Mouse (Mus musculus) midbrain, embryonic 13.5 days (tissue): ENCODE results near the gene Myom3. TPM values are rescaled to one million over a fixed set of nuclear protein-coding genes. Genes with fewer than 3 reads are reported as not detected.

Source experiments
- ATAC-seq: fragments of 200-750 bp; cut with Nextera tagmentation; 2 replicates; pipeline ENCODE4 v1.8.0; 2017; ENCODE audit warnings: mild to moderate bottlenecking, moderate TSS enrichment, moderate library complexity
- H3K27ac ChIP-seq: fragments of 300-500 bp; sonication (generic); 2 replicates; pipeline ENCODE4 v1.5.1; 2015; ENCODE audit warnings: inconsistent platforms, mild to moderate bottlenecking, moderate library complexity
- H3K27me3 ChIP-seq: fragments of 300-500 bp; sonication (generic); 2 replicates; pipeline ENCODE4 v1.6.1; 2015; ENCODE audit warnings: mild to moderate bottlenecking, inconsistent platforms
- H3K36me3 ChIP-seq: fragments of 300-500 bp; sonication (generic); 2 replicates; pipeline ENCODE4 v1.6.1; 2015; ENCODE audit warnings: mild to moderate bottlenecking, inconsistent platforms
- H3K4me1 ChIP-seq: fragments of 300-500 bp; sonication (generic); replicated peaks from 2 replicates; pipeline ENCODE4 v1.6.1; 2015; ENCODE audit warnings: inconsistent platforms
- H3K4me2 ChIP-seq: fragments of 300-500 bp; sonication (generic); replicated peaks from 2 replicates; pipeline ENCODE4 v1.6.1; 2015; ENCODE audit warnings: moderate library complexity, mild to moderate bottlenecking, inconsistent platforms
- H3K4me3 ChIP-seq: fragments of 300-500 bp; sonication (generic); replicated peaks from 2 replicates; pipeline ENCODE4 v1.5.1; 2015; ENCODE audit warnings: mild to moderate bottlenecking, inconsistent platforms
- H3K9ac ChIP-seq: fragments of 300-500 bp; sonication (generic); replicated peaks from 2 replicates; pipeline ENCODE4 v1.6.1; 2015; ENCODE audit warnings: mild to moderate bottlenecking, inconsistent platforms
- H3K9me3 ChIP-seq: fragments of 300-500 bp; sonication (generic); 2 replicates; pipeline ENCODE4 v1.6.1; 2016; ENCODE audit warnings: mild to moderate bottlenecking, inconsistent platforms
- WGBS: fragments of 180-500 bp; shearing (Covaris S2); methylation state at CpG from one replicate; pipeline ENCODE4 v1.1.7; 2015; 5-methylcytosine and 5-hydroxymethylcytosine counted together
- polyA plus RNA-seq: library from polyadenylated mRNA; unstranded; fragments of >200 nt; fragmentation: Nextera tagmentation; extraction: Ambion mirVana; gene quantifications from 2 replicates; pipeline ENCODE4 v1.2.1, GENCODE M21; 2015

Myom3 gene
- polyA plus RNA-seq, 1 experiment from 2014 or later, result 0.15 TPM

DNA sequence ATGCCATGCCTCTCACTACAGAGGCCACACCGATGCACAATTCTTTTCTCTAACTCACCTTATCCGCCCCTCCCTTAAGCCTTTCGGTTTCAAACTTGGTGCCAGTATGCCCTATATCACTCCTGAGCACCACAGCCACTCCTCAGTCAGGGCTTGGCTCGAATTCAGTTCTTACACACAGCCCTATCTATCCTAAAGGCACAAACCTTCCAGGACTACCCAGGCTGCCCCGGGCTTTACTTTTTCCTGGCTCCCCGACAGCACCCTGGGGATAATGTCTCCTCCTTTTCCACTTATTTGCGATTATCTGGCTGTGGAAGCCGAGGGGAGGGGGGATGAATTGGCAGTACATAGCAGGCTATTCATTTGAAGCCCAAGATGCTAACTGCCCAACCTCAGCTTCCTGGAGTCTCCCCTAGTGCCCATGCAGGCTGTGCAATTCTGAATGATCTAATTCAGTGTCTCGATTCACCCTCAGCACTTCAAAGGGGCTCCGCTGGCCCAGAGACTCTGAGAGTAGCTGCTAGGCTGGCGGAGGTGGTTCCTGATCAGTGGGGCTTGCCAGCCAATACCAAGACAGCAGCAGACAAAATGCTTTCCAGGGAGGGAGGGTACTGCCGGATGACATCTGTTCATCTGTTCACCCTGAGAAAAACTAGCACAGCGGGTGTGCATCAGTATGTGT, 91.0 kb downstream of the Myom3 start:
- 27% methylated on average over 13 of the region's 13 CpGs for WGBS
- 0 out of 2 replicates have a peak overlapping the region, but pooled peaks have one; percentile 2 for H3K4me3 ChIP-seq
- no peaks in the 10 kb centered on the region for H3K9me3 ChIP-seq
- H3K36me3 ChIP-seq, result no peaks in the 10 kb centered on the region
- peak; percentile 56 for ATAC-seq
- H3K4me1 ChIP-seq, result peaks cover 29% of the 10 kb centered on the region
- peak overlapping the region; percentile 73 for H3K27ac ChIP-seq
- H3K4me2 ChIP-seq, result peak overlapping the region; percentile 30
- H3K9ac ChIP-seq, result peak overlapping the region; percentile 49
- no peaks in the 10 kb centered on the region for H3K27me3 ChIP-seq

DNA sequence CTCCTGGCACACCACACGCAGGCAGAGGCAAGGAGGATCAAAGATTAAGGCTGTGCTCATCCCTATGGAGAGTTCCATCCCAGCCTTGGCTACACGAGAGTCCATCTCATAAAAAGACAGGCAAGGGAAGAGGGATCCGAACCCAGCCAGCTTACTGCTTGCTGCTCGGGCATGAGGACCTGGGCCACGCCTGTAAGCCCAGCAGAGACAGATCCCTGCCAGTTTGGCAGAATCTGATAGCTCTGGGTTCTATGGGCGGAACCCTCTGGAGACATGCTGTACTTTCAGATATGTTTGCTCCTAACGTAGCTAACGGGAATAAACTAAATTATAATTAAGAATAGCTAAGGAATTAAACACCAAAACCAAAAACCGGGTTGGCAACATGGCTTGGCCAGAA, 92.4 kb downstream of the Myom3 start:
- no peak overlapping the region for H3K4me3 ChIP-seq
- WGBS, result 88% methylated on average over 9 of the region's 9 CpGs
- ATAC-seq, result no peak
- H3K27me3 ChIP-seq, result no peaks in the 10 kb centered on the region
- no peak overlapping the region for H3K4me2 ChIP-seq
- H3K27ac ChIP-seq, result no peak overlapping the region
- H3K4me1 ChIP-seq, result peaks cover 29% of the 10 kb centered on the region
- no peak overlapping the region for H3K9ac ChIP-seq
- H3K9me3 ChIP-seq, result no peaks in the 10 kb centered on the region
- H3K36me3 ChIP-seq, result no peaks in the 10 kb centered on the region

DNA sequence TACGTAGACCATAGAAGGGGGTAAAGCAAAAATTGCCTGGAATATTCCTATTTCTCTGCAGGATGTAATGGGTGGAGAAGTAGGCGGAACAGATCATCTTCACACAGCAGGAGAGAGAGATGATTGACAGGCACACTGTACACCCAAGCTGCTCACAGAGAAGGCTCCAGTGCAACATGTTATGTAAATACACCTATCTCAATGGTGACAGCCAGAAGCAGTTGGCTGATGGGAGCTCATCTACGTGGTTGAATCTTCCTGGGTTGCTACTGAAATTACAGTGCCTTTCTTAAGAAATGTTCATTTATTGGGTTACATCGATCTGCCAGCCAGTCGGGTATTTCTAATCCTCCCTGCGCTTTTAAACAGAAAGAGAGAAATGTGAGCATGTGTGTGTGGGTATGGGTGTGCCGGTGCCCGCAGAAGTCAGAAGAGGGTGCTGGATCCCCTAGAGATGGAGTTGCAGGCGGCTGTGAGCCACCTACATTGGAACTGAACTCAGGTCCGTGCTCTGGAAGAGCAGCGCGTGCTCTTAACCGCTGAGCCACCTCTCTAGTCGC, 94.6 kb downstream of the Myom3 start:
- no peaks in the 10 kb centered on the region for H3K9me3 ChIP-seq
- H3K4me2 ChIP-seq, result no peak overlapping the region
- H3K4me1 ChIP-seq, result peaks cover 46% of the 10 kb centered on the region
- H3K36me3 ChIP-seq, result no peaks in the 10 kb centered on the region
- H3K9ac ChIP-seq, result peak overlapping the region; percentile 46; the same call in 1 of the 2 replicates
- no peak for ATAC-seq
- no peak overlapping the region for H3K4me3 ChIP-seq
- WGBS, result 92% methylated on average over 14 of the region's 14 CpGs
- peak overlapping the region; percentile 99; the same call in 1 of the 2 replicates for H3K27ac ChIP-seq
- no peaks in the 10 kb centered on the region for H3K27me3 ChIP-seq

- H3K36me3 ChIP-seq, result no peaks in the 10 kb centered on the region
- 67% methylated on average over 11 of the region's 11 CpGs for WGBS
These were observed 95.1 kb downstream of the Myom3 start for GRCm38 (mm10) chr4:135854630-135855029.

DNA sequence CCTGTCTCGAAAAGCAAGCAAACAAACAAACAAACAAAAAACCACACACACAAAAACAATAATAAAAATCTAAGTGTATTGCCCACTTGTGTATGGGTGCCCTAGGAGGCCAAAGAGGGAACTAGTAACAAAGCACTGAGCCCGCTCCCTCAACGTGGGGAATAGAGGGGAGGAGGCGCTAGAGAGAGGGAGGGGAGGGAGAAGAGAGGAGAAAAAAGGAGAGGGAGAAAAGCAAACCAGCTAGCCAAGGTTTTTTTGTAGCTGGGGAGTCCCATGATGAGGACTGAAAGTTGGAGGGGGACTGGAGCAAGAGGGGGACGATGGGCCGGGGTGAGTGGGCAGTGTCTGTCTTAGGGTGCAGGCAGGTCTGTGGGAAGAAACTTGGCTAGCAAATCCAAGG, 95.6 kb downstream of the Myom3 start:
- Histone ChIP-seq H3K4me2 (peak overlapping the region; percentile 78), H3K27ac (peak overlapping the region; percentile 99), H3K4me1 (peaks cover 54% of the 10 kb centered on the region), H3K27me3 (no peaks in the 10 kb centered on the region), H3K4me3 (peak overlapping the region; percentile 95), H3K9me3 (no peaks in the 10 kb centered on the region), H3K36me3 (no peaks in the 10 kb centered on the region), H3K9ac (peak overlapping the region; percentile 82)
- peak; percentile 25 for ATAC-seq
- 5% methylated on average over 6 of the region's 6 CpGs for WGBS

More at GRCm38 (mm10) chr4:135854630-135855029, 95.1 kb downstream of the Myom3 start:
- ATAC-seq, result no peak
- H3K4me1 ChIP-seq, result peaks cover 51% of the 10 kb centered on the region
- H3K4me3 ChIP-seq, result peak overlapping the region; percentile 95; the same call in 1 of the 2 replicates
- peak overlapping the region; percentile 82 for H3K9ac ChIP-seq
- H3K9me3 ChIP-seq, result no peaks in the 10 kb centered on the region
- H3K4me2 ChIP-seq, result peak overlapping the region; percentile 78
- peak overlapping the region; percentile 99 for H3K27ac ChIP-seq
- no peaks in the 10 kb centered on the region for H3K27me3 ChIP-seq

GRCm38 (mm10) chr4:135855536-135856222, 96.2 kb downstream of the Myom3 start, which contains the start of gene Srsf10:
Gene Srsf10 (plus strand): TSS chr4:135855747.
- peak; percentile 97 for ATAC-seq

GRCm38 (mm10) chr4:135856223-135857091, 96.9 kb downstream of the Myom3 start:
- under 1% methylated on average over 89 of the region's 91 CpGs for WGBS
- peak overlapping the region; percentile 97 for H3K9ac ChIP-seq
- no peaks in the 10 kb centered on the region for H3K27me3 ChIP-seq
- ATAC-seq, result peak; percentile 79
- peak overlapping the region; percentile 99 for H3K27ac ChIP-seq
- no peaks in the 10 kb centered on the region for H3K9me3 ChIP-seq
- H3K4me3 ChIP-seq, result peak overlapping the region; percentile 95
- peak overlapping the region; percentile 80 for H3K4me2 ChIP-seq
- peaks cover 51% of the 10 kb centered on the region for H3K4me1 ChIP-seq
- no peaks in the 10 kb centered on the region for H3K36me3 ChIP-seq

More at GRCm38 (mm10) chr4:135855536-135856222, 96.2 kb downstream of the Myom3 start, which contains the start of gene Srsf10:
- WGBS, result 2% methylated on average over 61 of the region's 67 CpGs
- Histone ChIP-seq H3K27me3 (no peaks in the 10 kb centered on the region), H3K9me3 (no peaks in the 10 kb centered on the region), H3K27ac (peak within 1 kb of the TSS; percentile 99), H3K36me3 (no peaks in the 10 kb centered on the region), H3K4me1 (peaks cover 53% of the 10 kb centered on the region), H3K4me3 (peak within 1 kb of the TSS; percentile 95), H3K4me2 (peak within 1 kb of the TSS; percentile 80), H3K9ac (peak within 1 kb of the TSS; percentile 97)

DNA sequence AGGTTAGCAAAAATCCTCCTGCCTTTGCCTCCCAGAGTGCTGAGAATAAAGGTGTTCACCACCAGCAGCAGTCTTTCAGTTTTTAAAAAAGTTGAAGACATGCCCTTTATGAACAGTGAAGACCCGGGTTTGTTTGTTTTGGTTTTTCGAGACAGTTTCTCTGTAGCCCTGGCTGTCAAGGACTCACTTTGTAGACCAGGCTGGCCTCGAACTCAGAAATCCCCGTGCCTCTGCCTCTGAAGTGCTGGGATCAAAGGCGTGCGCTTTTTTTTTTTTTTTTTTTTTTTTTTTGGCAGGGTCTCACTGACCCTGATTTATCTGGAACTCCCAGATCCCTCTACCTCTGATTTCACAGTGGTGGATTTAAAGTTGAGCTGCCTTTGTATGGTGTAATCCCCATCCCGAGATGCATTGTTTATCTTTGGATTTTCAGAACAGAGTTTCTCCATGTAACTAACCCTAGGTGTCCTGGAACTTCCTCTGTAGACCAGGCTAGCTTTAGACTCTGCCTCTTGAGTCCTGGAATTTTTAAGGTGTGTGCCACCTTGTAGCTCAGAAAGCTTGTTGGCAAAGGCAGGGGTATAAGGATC, 98.2 kb downstream of the Myom3 start:
- Histone ChIP-seq H3K27me3 (no peaks in the 10 kb centered on the region), H3K4me3 (peak overlapping the region; percentile 95), H3K9me3 (no peaks in the 10 kb centered on the region), H3K36me3 (peaks cover 3% of the 10 kb centered on the region), H3K9ac (peak overlapping the region; percentile 97), H3K4me2 (peak overlapping the region; percentile 80), H3K27ac (no peak overlapping the region), H3K4me1 (peaks cover 51% of the 10 kb centered on the region)
- no peak for ATAC-seq
- 5% methylated on average over 7 of the region's 7 CpGs for WGBS

Other genes starting within 250 kb of the Myom3 start
- 2.1 and 2.8 TPM in 2 replicates for gene Grhl3, start 186.1 kb upstream of the Myom3 start, polyA plus RNA-seq
- gene Ifnlr1, start 73.4 kb upstream of the Myom3 start, polyA plus RNA-seq, result 0.10 and 0.16 TPM in 2 replicates
- gene Il22ra1, start 31.5 kb upstream of the Myom3 start, polyA plus RNA-seq, result not detected in 2 replicates
- gene Srsf10, start 96.0 kb downstream of the Myom3 start, polyA plus RNA-seq, result 267 and 285 TPM in 2 replicates
- gene Pnrc2, start 114.1 kb downstream of the Myom3 start, polyA plus RNA-seq, result 144 TPM in 2 replicates
- 0.12 and 0.16 TPM in 2 replicates for gene Cnr2, start 135.7 kb downstream of the Myom3 start, polyA plus RNA-seq
- gene Fuca1, start 161.0 kb downstream of the Myom3 start, polyA plus RNA-seq, result 49.5 and 52.9 TPM in 2 replicates
- 50.3 and 51.0 TPM in 2 replicates for gene Hmgcl, start 186.7 kb downstream of the Myom3 start, polyA plus RNA-seq
- 39.0 and 40.1 TPM in 2 replicates for gene Gale, start 204.0 kb downstream of the Myom3 start, polyA plus RNA-seq
- gene Lypla2, start 212.9 kb downstream of the Myom3 start, polyA plus RNA-seq, result 190 and 210 TPM in 2 replicates
- gene Pithd1, start 227.5 kb downstream of the Myom3 start, polyA plus RNA-seq, result 55.0 and 57.3 TPM in 2 replicates